Mouse (Mus musculus) heart, embryonic 11.5 days (tissue): ENCODE results near the gene Trex2. TPM values are rescaled to one million over a fixed set of nuclear protein-coding genes. Genes with fewer than 3 reads are reported as not detected.
"Not testable (repeated sequence)": the region's sequence is repeated elsewhere in the genome, so short reads cannot be mapped to it uniquely, and the experiment has no call there.

Experiments
- ATAC-seq: fragments of 200-750 bp; cut with Nextera tagmentation; replicated peaks from 2 replicates; pipeline ENCODE4 v1.8.0; 2017; ENCODE audit warnings: moderate library complexity; ENCODE audit not compliant: insufficient number of reproducible peaks, low FRiP score, low TSS enrichment
- H3K27ac ChIP-seq: fragments of 300-500 bp; sonication (generic); 2 replicates; pipeline ENCODE4 v1.5.1; 2014; ENCODE audit warnings: mild to moderate bottlenecking, low read depth, low read length
- H3K27me3 ChIP-seq: fragments of 300-500 bp; sonication (generic); 2 replicates; pipeline ENCODE4 v1.6.1; 2014; ENCODE audit warnings: mild to moderate bottlenecking, low read length, mixed read lengths; ENCODE audit not compliant: control insufficient read depth, insufficient read depth
- H3K36me3 ChIP-seq: fragments of 300-500 bp; sonication (generic); 2 replicates; pipeline ENCODE4 v1.6.1; 2014; ENCODE audit warnings: mild to moderate bottlenecking, low read length, moderate library complexity, mixed read lengths; ENCODE audit not compliant: control insufficient read depth, insufficient read depth
- H3K4me1 ChIP-seq: fragments of 300-500 bp; sonication (generic); 2 replicates; pipeline ENCODE4 v1.6.1; 2014; ENCODE audit warnings: low read length; ENCODE audit not compliant: control insufficient read depth, insufficient read depth
- H3K4me2 ChIP-seq: fragments of 300-500 bp; sonication (generic); 2 replicates; pipeline ENCODE4 v1.6.1; 2014; ENCODE audit warnings: mild to moderate bottlenecking, moderate library complexity
- H3K4me3 ChIP-seq: fragments of 300-500 bp; sonication (generic); 2 replicates; pipeline ENCODE4 v1.5.1; 2014; ENCODE audit warnings: low read depth, low read length
- H3K9ac ChIP-seq: fragments of 300-500 bp; sonication (generic); 2 replicates; pipeline ENCODE4 v1.6.1; 2014; ENCODE audit warnings: mild to moderate bottlenecking, low read depth, low read length, moderate library complexity
- H3K9me3 ChIP-seq: fragments of 300-500 bp; sonication (generic); replicated peaks from 2 replicates; pipeline ENCODE4 v1.6.1; 2016; ENCODE audit warnings: low read length; ENCODE audit not compliant: control insufficient read depth
- WGBS: fragments of 180-500 bp; shearing (Covaris S2); extraction: QIAGEN DNeasy Blood & Tissue Kit; methylation state at CpG from one replicate; pipeline ENCODE4 v1.1.7; 2014; ENCODE audit not compliant: insufficient replicate concordance; 5-methylcytosine and 5-hydroxymethylcytosine counted together
- polyA plus RNA-seq: library from polyadenylated mRNA; unstranded; fragments of >200 nt; fragmentation: Nextera tagmentation; extraction: Ambion mirVana; gene quantifications from 2 replicates; pipeline ENCODE4 v1.2.1, GENCODE M21; 2014

Gene Trex2
- polyA plus RNA-seq, 1 experiment from 2014 or later, result not detected

- no peak overlapping the region for H3K27ac ChIP-seq
- no peak overlapping the region for H3K4me2 ChIP-seq
- no peak for ATAC-seq
- H3K4me1 ChIP-seq, result no peaks in the 10 kb centered on the region
- H3K4me3 ChIP-seq, result no peak overlapping the region
- no peaks in the 10 kb centered on the region for H3K27me3 ChIP-seq
- no peaks in the 10 kb centered on the region for H3K9me3 ChIP-seq
- 87% methylated on average over 12 of the region's 12 CpGs for WGBS
- no peaks in the 10 kb centered on the region for H3K36me3 ChIP-seq
- H3K9ac ChIP-seq, result no peak overlapping the region
These were observed 33.5 kb downstream of the Trex2 start for GRCm38 (mm10) chrX:73401616-73402015.

GRCm38 (mm10) chrX:73400951-73401350, 34.2 kb downstream of the Trex2 start:
- Histone ChIP-seq H3K9me3 (no peaks in the 10 kb centered on the region), H3K9ac (no peak overlapping the region), H3K36me3 (no peaks in the 10 kb centered on the region), H3K27me3 (no peaks in the 10 kb centered on the region), H3K27ac (no peak overlapping the region), H3K4me2 (no peak overlapping the region), H3K4me3 (no peak overlapping the region), H3K4me1 (no peaks in the 10 kb centered on the region)
- WGBS, result 77% methylated on average over 20 of the region's 20 CpGs
- ATAC-seq, result no peak

- H3K4me1 ChIP-seq, ATAC-seq, H3K9ac ChIP-seq, H3K27me3 ChIP-seq, H3K9me3 ChIP-seq, H3K27ac ChIP-seq, H3K4me2 ChIP-seq, H3K4me3 ChIP-seq, H3K36me3 ChIP-seq: not testable (repeated sequence)
- 63% methylated on average over 1 of the region's 2 CpGs for WGBS
These were observed 36.5 kb downstream of the Trex2 start, which contains the start of gene Gm18336 for GRCm38 (mm10) chrX:73398636-73399035. Gene Gm18336, minus strand, starts transcription at chrX:73398736.

- ATAC-seq, result no peak
- whole genome bisulfite sequencing, result 100% methylated on average over 1 of the region's 1 CpGs
These were observed 38.7 kb downstream of the Trex2 start for GRCm38 (mm10) chrX:73396446-73396845.

GRCm38 (mm10) chrX:73391481-73391880, 43.7 kb downstream of the Trex2 start:
- Histone ChIP-seq H3K36me3 (no peaks in the 10 kb centered on the region), H3K9ac (no peak overlapping the region), H3K4me2 (no peak overlapping the region), H3K9me3 (no peaks in the 10 kb centered on the region), H3K27ac (no peak overlapping the region), H3K27me3 (no peaks in the 10 kb centered on the region), H3K4me3 (no peak overlapping the region), H3K4me1 (no peaks in the 10 kb centered on the region)
- no peak for ATAC-seq
- 73% methylated on average over 4 of the region's 4 CpGs for WGBS

More at GRCm38 (mm10) chrX:73396446-73396845, 38.7 kb downstream of the Trex2 start:
- Histone ChIP-seq H3K27me3 (no peaks in the 10 kb centered on the region), H3K4me2 (no peak overlapping the region), H3K4me1 (no peaks in the 10 kb centered on the region), H3K36me3 (no peaks in the 10 kb centered on the region), H3K4me3 (no peak overlapping the region), H3K9ac (no peak overlapping the region), H3K27ac (no peak overlapping the region), H3K9me3 (no peaks in the 10 kb centered on the region)

GRCm38 (mm10) chrX:73384924-73385323, 50.2 kb downstream of the Trex2 start:
- Histone ChIP-seq H3K4me1 (no peaks in the 10 kb centered on the region), H3K36me3 (no peaks in the 10 kb centered on the region), H3K9me3 (no peaks in the 10 kb centered on the region), H3K4me3 (no peak overlapping the region), H3K27ac (no peak overlapping the region), H3K27me3 (0 out of 2 replicates have a peak, but pooled peaks cover 2% of the 10 kb centered on the region), H3K4me2 (no peak overlapping the region), H3K9ac (no peak overlapping the region)
- WGBS, result 33% methylated on average over 1 of the region's 1 CpGs
- ATAC-seq, result no peak

- H3K4me2 ChIP-seq, result no peak overlapping the region
- H3K27ac ChIP-seq, result no peak overlapping the region
- ATAC-seq, result no peak
- no peaks in the 10 kb centered on the region for H3K36me3 ChIP-seq
- no peak overlapping the region for H3K4me3 ChIP-seq
- no peak overlapping the region for H3K9ac ChIP-seq
- 70% methylated on average over 6 of the region's 6 CpGs for WGBS
- 0 out of 2 replicates have a peak, but pooled peaks cover 2% of the 10 kb centered on the region for H3K27me3 ChIP-seq
- H3K4me1 ChIP-seq, result no peaks in the 10 kb centered on the region
- no peaks in the 10 kb centered on the region for H3K9me3 ChIP-seq
These were observed 50.7 kb downstream of the Trex2 start for GRCm38 (mm10) chrX:73384419-73384818.

Other genes with a start within 250 kb of the Trex2 start
- 7.2 and 7.4 TPM in 2 replicates for gene Xlr3b, start 243.1 kb downstream of the Trex2 start, polyA plus RNA-seq
- 0.44 and 0.76 TPM in 2 replicates for gene Xlr4b, start 221.0 kb downstream of the Trex2 start, polyA plus RNA-seq
- gene F8a, start 207.1 kb downstream of the Trex2 start, polyA plus RNA-seq, result 8.4 and 9.2 TPM in 2 replicates
- 0.20 and 0.62 TPM in 2 replicates for gene Xlr4c, start 192.2 kb downstream of the Trex2 start, polyA plus RNA-seq
- gene Xlr3c, start 170.0 kb downstream of the Trex2 start, polyA plus RNA-seq, result not detected in 2 replicates
- not detected in 2 replicates for gene Xlr5a, start 142.4 kb downstream of the Trex2 start, polyA plus RNA-seq
- not detected in 2 replicates for gene Xlr5c, start 142.4 kb downstream of the Trex2 start, polyA plus RNA-seq
- gene Gm45015, start 98.5 kb downstream of the Trex2 start, polyA plus RNA-seq, result not detected in 2 replicates
- gene Zfp275, start 92.7 kb downstream of the Trex2 start, polyA plus RNA-seq, result 12.3 and 14.4 TPM in 2 replicates
- gene Gm18336, start 36.6 kb downstream of the Trex2 start, polyA plus RNA-seq, result not detected in 2 replicates
- gene Zfp92, start 24.2 kb downstream of the Trex2 start, polyA plus RNA-seq, result 0.04 TPM in 1 of 2 replicates, not detected in the other
- 72.7 and 82.8 TPM in 2 replicates for gene Haus7, start 23.7 kb upstream of the Trex2 start, polyA plus RNA-seq
- gene Bgn, start 48.3 kb upstream of the Trex2 start, polyA plus RNA-seq, result 59.2 and 68.0 TPM in 2 replicates
- 0.10 and 0.25 TPM in 2 replicates for gene Atp2b3, start 67.7 kb upstream of the Trex2 start, polyA plus RNA-seq
- 2.8 and 5.4 TPM in 2 replicates for gene Dusp9, start 204.1 kb upstream of the Trex2 start, polyA plus RNA-seq
- 11.1 and 12.2 TPM in 2 replicates for gene Pnck, start 224.8 kb upstream of the Trex2 start, polyA plus RNA-seq
- 6.9 and 8.2 TPM in 2 replicates for gene Slc6a8, start 237.8 kb upstream of the Trex2 start, polyA plus RNA-seq